Mouse (Mus musculus) lung, postnatal 0 days (tissue): ENCODE data around the gene Ifngr1.

Experiments
- CTCF ChIP-seq: IDR thresholded peaks from 2 replicates; pipeline ENCODE4 v1.5.1; 2016; ENCODE audit warnings: antibody characterized with exemption, mild to moderate bottlenecking
- EP300 ChIP-seq: IDR thresholded peaks from 2 replicates; pipeline ENCODE4 v1.6.1; 2016; ENCODE audit warnings: antibody characterized with exemption, mild to moderate bottlenecking, control low read depth

DNA sequence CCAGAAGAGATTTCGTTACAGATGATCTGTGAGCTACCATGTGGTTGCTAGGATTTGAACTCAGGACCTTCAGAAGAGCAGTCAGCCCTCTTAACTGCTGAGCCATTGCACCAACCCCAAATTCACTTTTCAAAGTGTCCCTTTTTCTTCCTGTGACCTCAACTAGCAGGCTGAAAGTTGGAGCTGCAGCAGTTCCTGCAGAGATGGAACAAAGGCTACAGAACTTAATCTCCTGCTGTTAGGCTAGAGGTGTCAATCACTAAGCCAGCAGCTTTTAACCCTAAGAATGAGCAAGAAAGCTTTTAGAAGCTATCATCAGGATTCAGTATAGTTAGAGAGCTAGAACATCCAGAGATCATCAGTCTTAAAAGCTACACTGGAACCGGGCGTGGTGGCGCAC, 24.3 kb upstream of the Ifngr1 start:
- no peak for TF ChIP-seq CTCF
- no peak for TF ChIP-seq EP300
